Mouse (Mus musculus) CD8-positive naive resting alpha-beta T cell, adult 2 months (primary cell): ENCODE measurements at regions not wholly inside any gene's neighbourhood (a gene's known extent, or its start where the extent isn't known, plus 50 kb on each side); places are given as distances from the start of the nearest gene placed in this dataset.

Source experiments
- DNase-seq, 2 experiments: peaks; one replicate each; pipeline ENCODE4 v3.0.0; 2022; ENCODE audit warnings: low read depth in 2 of 2, low spot score in 2 of 2

GRCm38 (mm10) chr13:107500776-107501489 is 479.0 kb upstream of the Kif2a start:
- DNase-seq = no peak

DNA sequence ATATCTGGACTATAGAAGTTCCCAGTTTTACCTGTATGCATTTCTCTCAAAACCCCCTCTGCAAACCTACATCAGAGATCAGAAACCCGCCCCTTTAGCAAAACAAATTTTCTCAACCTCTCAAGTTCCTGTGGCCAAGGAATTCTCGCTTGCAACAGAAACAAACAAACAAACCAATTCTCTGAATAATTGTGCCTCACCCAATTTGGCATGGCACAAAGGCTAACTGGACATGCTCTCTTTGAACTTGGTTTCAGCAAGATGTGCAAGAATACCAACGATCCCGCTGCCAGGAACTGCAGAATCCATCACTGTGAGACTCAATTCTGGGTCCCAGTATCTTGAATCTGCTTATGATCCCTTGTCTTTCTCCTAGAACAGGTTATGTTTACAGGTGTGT is 477.4 kb upstream of the Kif2a start:
- DNase-seq = no peak

DNA sequence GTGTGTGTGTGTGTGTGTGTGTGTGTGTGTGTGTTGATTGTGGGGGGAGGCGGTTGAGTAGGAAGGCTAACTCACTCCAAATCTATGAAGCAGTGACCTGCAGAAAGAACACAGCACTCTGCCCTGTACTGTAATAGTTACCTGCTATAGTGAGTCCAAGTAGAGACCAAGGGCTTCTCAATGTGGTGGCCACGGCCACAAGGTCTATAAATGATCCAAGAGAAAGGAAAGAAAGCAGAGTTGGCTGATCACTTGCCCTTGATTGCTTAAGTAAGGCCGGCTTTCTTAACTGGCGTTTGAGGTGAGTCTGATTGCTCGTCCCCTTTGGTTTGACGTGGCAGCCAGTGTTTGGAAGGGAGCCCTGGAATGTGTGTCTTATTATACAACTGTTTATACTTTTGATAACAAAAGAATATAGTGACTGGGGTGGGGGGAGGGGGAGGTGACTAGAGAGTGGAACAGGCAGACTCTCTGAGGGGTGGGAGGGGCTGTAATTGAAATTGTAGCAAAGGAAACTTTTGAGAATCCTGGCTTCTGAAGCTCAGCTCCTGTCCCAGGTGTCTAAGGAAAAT is 473.3 kb upstream of the Kif2a start:
- no peak for DNase-seq

- no peak for DNase-seq
Measured at GRCm38 (mm10) chr13:107493765-107494164, 471.8 kb upstream of the Kif2a start.

- no peak for DNase-seq
Measured at GRCm38 (mm10) chr13:107492448-107492847, 470.5 kb upstream of the Kif2a start.

- no peak for DNase-seq
Measured at GRCm38 (mm10) chr13:107491423-107491822, 469.5 kb upstream of the Kif2a start.

DNA sequence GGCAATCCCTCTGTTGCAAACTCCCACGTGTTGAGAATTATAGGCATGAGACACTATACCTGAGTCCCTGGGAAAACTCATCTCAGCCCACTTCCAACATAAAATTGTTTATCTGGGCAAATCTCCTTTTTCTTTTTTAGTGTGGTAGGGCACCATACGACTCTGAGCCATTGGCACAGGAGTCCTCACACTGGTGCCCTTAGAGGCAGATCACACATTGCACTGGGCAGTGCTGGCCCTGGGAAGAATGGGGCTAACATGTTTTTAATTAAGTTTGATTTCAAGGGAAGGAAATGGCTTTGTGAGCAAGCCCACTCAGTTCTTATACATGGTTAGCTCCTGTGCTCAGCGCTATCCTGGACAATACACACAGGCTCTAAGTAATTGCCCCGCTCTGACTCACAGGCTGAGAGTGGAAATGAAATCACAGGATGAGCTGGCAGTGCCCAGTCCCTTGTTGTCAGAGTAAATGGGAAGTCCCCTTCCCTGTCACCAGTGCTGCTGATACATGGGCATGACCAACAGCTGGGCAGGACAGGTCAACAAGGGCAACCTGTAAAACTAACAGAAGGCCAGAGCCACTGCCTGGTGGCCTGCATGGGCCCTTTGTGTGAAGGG is 463.6 kb upstream of the Kif2a start:
- no peak for DNase-seq

DNA sequence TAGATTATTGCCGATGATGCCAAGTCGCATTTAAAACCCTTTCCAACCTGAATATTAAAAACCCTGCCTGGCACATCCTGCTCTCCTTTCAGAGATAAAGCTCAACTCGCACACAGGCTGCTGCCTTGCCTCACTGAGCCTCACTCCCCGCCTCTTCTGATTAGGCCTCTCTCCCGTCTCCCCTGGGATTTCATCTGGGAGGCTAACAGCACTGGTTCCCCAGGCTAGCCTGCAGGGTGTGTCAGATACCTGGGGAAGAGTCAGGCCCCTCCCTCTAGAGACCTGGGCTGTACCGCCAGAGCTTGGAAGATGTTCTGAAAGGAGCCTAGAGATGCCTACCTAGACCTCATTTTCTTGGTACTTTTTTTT is 462.7 kb upstream of the Kif2a start:
- DNase-seq = no peak

- no peak for DNase-seq
Measured at GRCm38 (mm10) chr13:107483967-107484629, 462.2 kb upstream of the Kif2a start.

DNA sequence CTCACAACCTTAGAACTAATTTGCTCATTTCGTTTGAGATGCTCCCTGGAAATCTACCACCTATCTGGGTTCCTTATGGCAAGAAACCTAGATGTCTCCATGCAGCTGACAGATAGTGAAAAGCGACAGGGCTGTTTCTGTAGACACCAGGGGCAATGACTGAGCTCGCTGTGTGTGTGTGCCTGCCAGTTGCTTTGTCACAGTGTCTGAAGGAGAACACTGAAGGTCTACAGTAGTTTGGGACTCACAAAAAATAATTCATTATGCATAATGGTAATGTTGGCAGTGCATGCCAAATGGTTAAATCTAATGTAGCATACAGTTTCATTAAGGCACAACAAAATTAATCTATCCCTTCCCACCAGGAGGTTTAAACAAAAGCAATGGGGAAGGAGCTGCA is 453.2 kb upstream of the Kif2a start:
- no peak for DNase-seq

DNA sequence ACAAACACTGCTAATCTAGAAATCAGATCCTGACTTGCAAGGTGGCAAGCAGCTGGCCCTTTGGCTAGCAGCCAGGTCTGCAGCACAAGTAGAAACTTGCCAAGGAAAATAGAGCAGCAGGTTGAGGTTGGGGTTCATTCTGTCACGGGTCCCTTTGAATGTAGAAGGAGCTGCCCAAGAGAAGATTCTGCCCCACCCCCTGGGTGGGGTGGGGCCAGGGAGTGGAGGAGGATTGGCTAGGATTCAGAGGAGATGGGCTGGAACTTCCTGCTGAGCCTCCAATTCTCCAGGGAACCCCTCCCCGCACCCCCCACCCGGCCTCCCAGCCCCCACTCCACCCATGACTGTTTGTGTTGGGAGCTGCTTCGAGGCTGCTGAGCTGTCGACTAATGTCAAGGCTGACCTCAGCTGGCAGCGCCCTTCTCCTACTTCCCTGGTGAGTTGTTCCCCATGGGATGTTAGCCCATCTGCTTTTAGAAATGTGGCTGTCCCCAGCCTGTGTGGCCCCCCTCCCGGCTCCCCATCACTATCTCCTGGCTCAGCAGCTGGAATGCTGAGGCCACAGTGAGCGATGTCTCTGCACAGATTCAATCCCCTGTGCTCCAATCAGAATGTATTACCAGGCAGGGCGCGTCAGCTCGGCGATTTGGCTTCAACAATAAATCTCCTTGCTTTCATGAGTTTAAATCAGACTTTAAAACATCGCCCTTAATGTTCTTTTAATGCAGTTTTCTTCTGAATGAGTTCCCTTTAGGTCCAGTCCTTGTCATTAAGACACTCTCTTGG is 447.8 kb upstream of the Kif2a start:
- no peak for DNase-seq

GRCm38 (mm10) chr13:107462791-107463190 is 440.9 kb upstream of the Kif2a start:
- DNase-seq = no peak

DNA sequence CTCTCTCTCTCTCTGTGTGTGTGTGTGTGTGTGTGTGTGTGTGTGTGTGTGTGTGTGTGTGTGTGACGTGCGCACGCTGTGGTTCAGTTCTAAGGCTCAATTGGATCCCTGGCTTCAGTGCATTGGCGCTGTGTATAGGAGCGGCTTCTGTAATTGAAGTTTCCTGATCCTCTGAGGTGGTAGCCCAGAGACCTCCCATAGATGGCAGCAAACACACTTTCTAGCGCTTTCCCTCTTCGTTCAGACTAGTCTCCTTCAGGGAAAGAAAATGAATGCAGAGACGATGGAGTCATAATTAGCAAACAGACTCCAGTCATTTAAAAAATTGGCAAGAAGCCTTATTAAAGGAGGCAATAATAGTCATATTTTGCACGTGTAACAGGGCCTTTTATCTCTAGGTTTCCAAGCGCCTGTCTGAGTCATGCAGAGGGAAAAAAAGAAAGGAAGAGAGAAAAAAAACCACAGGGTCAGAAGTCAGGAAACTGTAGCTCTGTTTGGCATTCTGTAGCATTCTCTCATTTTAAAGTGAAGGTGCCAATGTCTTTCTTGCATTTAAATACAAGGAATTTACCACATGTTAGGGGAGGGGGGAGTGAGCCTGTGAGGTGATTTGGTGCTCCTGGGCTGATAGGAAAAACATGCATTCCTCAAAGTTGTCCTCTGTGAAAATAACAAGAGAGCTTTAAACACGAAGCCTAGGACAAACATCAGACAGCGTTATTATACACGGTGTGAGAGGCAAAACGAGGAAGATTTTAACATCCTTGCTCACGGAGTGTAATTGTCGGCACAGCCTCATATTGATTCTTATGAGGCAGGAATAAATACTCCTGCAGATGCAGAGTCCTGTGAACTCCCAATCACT is 439.4 kb upstream of the Kif2a start:
- peak in 1 of 2 experiments; percentile 15 for DNase-seq

- DNase-seq = no peak
Measured at GRCm38 (mm10) chr13:107458730-107459129, 436.8 kb upstream of the Kif2a start.

- DNase-seq = no peak
Measured at GRCm38 (mm10) chr13:107457270-107457669, 435.3 kb upstream of the Kif2a start.

- DNase-seq = no peak
Measured at GRCm38 (mm10) chr13:107456394-107456793, 434.5 kb upstream of the Kif2a start.

GRCm38 (mm10) chr13:107449598-107450179 is 427.8 kb upstream of the Kif2a start:
- DNase-seq = no peak

- no peak for DNase-seq
Measured at GRCm38 (mm10) chr13:107447813-107448212, 425.9 kb upstream of the Kif2a start.

DNA sequence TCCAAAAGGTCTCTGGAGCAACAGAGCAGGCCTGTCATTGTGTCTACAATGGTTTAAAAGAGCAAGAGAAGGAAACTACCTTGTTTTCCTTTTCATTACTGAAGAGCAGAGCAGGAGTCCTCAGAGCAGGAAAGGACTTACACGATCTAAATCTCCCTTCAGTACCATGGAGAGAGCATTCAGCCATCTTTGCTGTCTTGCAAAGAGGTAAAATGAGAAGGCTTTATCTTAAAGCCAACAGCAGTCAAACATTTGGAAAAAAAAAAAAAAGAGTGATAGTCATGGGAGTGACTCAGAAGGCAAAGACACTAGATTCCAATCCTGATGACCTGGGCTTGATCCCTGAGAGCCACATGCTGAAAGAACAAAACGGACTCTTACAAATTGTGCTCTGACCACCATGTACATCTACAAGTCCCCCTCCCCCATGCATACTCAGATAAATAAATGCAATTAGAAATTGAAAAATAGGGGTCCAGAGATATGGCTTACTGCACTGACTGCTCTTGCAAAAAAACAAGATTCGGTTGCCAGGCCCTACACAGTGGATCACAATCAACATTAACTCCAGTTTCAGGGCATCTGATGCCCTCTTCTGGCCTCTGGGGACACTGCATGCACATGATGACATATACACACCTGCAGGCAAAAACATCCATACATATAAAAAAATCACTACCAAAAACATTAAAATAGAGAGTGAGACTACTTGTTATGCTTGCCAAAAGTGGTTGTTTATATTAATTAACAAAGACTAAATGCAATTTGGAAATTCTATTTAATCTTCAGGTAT is 397.6 kb upstream of the Kif2a start:
- DNase-seq = no peak
